Mouse (Mus musculus): ENCODE results near the gene Alox12. TPM values are rescaled to one million over a fixed set of nuclear protein-coding genes. Genes with fewer than 3 reads are reported as not detected.

Gene Alox12
- polyA plus RNA-seq, 1 experiment from 2014 or later = 0.03 TPM

DNA sequence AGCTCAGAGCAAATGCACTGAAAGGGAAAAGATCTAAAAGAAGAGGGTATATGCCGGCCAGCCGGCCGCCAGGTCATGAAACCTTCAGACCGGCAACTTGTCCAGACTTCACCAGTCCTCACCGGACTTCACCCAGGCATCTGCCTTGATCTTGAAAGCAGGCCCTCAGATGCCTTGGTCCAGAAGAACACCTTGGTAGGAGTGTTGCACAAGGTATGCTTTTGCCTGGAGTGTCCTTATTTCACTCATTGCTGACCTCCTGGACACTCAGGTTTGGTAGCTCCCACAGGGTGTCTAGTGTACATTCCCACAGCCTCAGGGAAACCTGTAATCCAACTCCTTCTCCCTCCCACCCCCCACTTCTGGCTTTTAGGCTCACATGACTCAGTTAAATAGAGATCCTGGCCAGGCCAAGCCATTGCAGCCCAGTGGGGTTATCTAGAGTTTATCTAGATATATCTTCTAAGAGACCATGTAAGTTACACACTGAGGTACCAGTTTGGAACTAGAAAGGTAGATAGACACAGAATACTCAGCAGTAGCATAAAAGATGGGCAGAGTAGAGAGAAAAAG, 55.0 kb downstream of the Alox12 start:
- ChIA-PET CTCF (interaction anchor here (1.0 to 1.6 kb wide), 4 partner anchors 10 to 129 kb away, joined by 3 to 6 read pairs (median 4); partner anchors contain the start of gene Slc16a11), POLR2A (no interaction called here)
- DNase-seq (ENCODE audit: low read depth, low spot score) (no peak), ATAC-seq (no peak)
- H3K27me3 ChIP-seq = no peaks in the 10 kb centered on the region
- in situ Hi-C loops (cut with MboI; ENCODE audit: low pct_unique_long_range_greater_than_20kb) = loop anchor here (5.0 kb wide), 1 partner anchor 143 kb away; no protein-coding TSS in a partner anchor
- no peak for TF ChIP-seq CTCF (IDR thresholded peaks at IDR 0.05)

DNA sequence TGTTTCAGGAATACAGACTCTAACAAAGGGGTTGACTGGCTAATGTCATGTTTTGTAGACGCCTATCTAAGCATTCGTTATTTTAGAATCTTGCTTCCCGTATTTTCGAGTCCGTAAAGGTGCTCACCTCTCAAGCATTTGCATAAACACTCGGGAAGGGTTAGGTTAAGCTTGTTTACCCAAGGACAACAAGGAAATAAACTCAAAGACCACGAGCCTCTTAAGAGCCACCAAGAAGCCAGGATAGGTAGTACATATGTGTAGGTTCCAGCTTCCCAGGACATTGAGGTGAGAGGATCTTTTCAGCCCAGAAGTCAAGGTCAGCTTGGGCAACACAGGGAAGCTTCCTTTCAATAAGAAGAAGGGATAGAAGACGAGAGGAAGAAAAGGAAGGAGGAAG, 56.0 kb downstream of the Alox12 start:
- POLR2A ChIA-PET = no interaction called here
- no peak for TF ChIP-seq CTCF (IDR thresholded peaks at IDR 0.05)
- DNase-seq (ENCODE audit: low read depth, low spot score) (no peak), ATAC-seq (no peak)
- no peaks in the 10 kb centered on the region for H3K27me3 ChIP-seq
- CTCF ChIA-PET = interaction anchor here (1.0 to 1.9 kb wide), 4 partner anchors 13 to 144 kb away, joined by 3 to 8 read pairs (median 6); partner anchors contain the start of gene Slc16a11
- in situ Hi-C loops (cut with MboI; ENCODE audit: low pct_unique_long_range_greater_than_20kb) = no loop called here

DNA sequence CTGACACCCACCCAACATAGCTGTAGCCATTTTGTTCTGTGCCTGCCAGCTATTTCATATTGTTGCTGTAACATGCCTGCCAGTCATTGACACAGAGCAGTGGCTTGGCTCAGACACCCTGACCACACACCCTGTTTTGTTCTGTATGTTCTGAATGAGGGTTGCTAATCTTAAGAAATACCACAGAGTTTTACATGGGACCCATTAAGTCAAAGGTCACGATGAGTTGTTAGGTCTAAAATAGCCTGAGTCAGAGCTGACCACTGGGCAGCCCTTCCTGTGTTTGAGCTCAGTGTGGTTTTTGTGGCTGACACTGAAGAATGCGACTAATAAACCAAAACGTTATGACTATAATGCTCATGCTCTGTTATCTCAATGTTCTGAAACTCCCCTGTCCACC, 56.8 kb downstream of the Alox12 start:
- no peak for TF ChIP-seq CTCF (IDR thresholded peaks at IDR 0.05)
- peak; percentile 58 for ATAC-seq
- ChIA-PET CTCF (interaction anchor here (0.7 to 2.0 kb wide), 5 partner anchors 15 to 143 kb away, joined by 3 to 8 read pairs (median 5); no protein-coding TSS in a partner anchor), POLR2A (no interaction called here)
- DNase-seq (ENCODE audit: low read depth, low spot score) = peak; percentile 75
- in situ Hi-C loops (cut with MboI; ENCODE audit: low pct_unique_long_range_greater_than_20kb) = no loop called here
- H3K27me3 ChIP-seq = no peaks in the 10 kb centered on the region

DNA sequence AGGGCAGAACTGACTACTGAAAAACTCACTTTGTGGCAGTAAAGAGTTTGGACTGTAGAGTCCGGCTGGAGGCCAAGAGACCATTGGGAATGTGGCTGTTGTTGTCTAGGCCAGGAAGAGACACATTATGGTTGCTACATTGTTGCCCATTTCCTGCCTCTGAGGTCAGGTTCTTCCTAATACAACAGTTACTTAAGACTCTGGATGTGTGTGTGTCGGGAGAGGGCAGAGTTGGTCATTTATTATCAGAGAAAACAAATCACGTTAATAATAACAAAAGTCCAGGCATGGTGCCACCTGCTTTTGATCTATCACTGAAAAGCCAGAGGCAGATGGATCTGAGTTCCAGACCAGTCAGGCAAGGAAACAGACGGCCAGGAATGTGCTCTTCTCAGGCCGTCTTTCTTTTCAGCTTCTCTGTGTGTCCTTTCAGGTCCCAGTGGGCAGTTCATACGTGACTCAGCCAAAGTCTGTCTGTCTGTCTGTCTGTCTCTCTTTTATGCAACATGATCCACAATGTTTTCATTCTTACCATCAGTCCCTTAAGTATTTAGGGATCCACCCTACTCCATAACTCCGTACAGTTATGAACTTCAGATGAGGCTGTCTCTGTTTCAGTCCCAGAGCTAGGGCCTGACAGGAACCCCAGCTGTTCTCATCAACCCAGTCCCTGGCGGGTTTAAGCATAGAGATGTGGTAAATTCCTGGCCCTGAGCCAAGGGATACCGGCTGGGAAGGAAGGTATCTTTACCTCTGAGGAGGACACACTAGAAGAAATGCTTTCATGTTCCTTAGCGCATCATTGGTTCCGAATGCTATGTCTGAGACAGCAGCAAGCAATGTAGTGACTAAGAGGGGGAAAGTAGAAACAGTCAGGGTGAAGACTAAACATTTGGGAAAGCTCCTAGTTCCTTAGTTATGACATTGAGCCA, 61.5 kb downstream of the Alox12 start:
- ChIA-PET POLR2A (no interaction called here), CTCF (interaction anchor here (1.9 kb wide), 1 partner anchor 23 kb away, joined by 7 read pairs; no protein-coding TSS in a partner anchor)
- H3K27me3 ChIP-seq = no peaks in the 10 kb centered on the region
- DNase-seq (ENCODE audit: low read depth, low spot score) (peak; percentile 82), ATAC-seq (peak; percentile 20)
- in situ Hi-C loops (cut with MboI; ENCODE audit: low pct_unique_long_range_greater_than_20kb) = no loop called here
- TF ChIP-seq CTCF (IDR thresholded peaks at IDR 0.05) = no peak

DNA sequence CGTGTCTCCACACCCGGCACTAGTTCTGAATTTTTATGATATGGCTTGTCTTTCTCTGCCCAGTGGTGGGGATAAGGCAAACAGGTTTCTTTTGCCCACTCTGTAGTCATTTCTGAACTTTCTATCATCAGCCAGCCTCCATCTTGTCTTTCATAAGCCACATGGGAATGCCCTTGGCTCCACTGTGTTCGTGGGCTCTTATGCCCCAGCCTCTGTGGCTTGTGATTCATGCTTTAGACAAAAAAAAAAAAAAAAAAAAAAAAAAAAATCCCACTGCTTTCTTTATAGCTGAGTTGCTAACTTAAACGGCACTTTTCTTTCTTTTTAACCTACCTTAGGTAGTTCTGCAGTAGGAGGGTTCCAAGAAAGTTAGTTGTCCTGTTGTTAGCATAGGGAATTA, 63.0 kb downstream of the Alox12 start:
- H3K27me3 ChIP-seq = no peaks in the 10 kb centered on the region
- ATAC-seq (no peak), DNase-seq (ENCODE audit: low read depth, low spot score) (no peak)
- in situ Hi-C loops (cut with MboI; ENCODE audit: low pct_unique_long_range_greater_than_20kb) = no loop called here
- POLR2A ChIA-PET = interaction anchor here (0.6 kb wide), 2 partner anchors 11 to 116 kb away, joined by 3 to 4 read pairs; no protein-coding TSS in a partner anchor
- no peak for TF ChIP-seq CTCF (IDR thresholded peaks at IDR 0.05)
- CTCF ChIA-PET = no interaction called here

Other genes with a start within 250 kb of the Alox12 start
- 234 TPM for gene Acadvl, start 239.9 kb downstream of the Alox12 start, polyA plus RNA-seq (2021)
- gene Dlg4, start 238.4 kb downstream of the Alox12 start, polyA plus RNA-seq (2021) = 48.1 TPM
- gene Asgr1, start 201.3 kb downstream of the Alox12 start, polyA plus RNA-seq (2021) = not detected
- not detected for gene Asgr2, start 162.7 kb downstream of the Alox12 start, polyA plus RNA-seq (2021)
- not detected for gene Mgl2, start 125.0 kb downstream of the Alox12 start, polyA plus RNA-seq (2021)
- not detected for gene Clec10a, start 99.2 kb downstream of the Alox12 start, polyA plus RNA-seq (2021)
- 1.9 TPM for gene Slc16a11, start 42.6 kb downstream of the Alox12 start, polyA plus RNA-seq (2021)
- gene Slc16a13, start 34.3 kb downstream of the Alox12 start, polyA plus RNA-seq (2021) = 12.2 TPM
- not detected for gene Bcl6b, start 25.6 kb downstream of the Alox12 start, polyA plus RNA-seq (2021)
- gene 0610010K14Rik, start 17.4 kb downstream of the Alox12 start, polyA plus RNA-seq (2021) = 50.1 TPM
- gene Gm21988, start 15.5 kb downstream of the Alox12 start, polyA plus RNA-seq (2021) = 4.3 TPM
- 145 TPM for gene Rnasek, start 15.5 kb downstream of the Alox12 start, polyA plus RNA-seq (2021)
- not detected for gene Alox12e, start 67.3 kb upstream of the Alox12 start, polyA plus RNA-seq (2021)
- gene Alox15, start 96.7 kb upstream of the Alox12 start, polyA plus RNA-seq (2021) = not detected
- 31.0 TPM for gene Pelp1, start 154.7 kb upstream of the Alox12 start, polyA plus RNA-seq (2021)
- 22.5 TPM for gene Arrb2, start 177.3 kb upstream of the Alox12 start, polyA plus RNA-seq (2021)
- 41.3 TPM for gene Med11, start 196.6 kb upstream of the Alox12 start, polyA plus RNA-seq (2021)
- gene Zmynd15, start 204.1 kb upstream of the Alox12 start, polyA plus RNA-seq (2021) = 3.5 TPM
- 32.7 TPM for gene Cxcl16, start 204.6 kb upstream of the Alox12 start, polyA plus RNA-seq (2021)
- 0.41 TPM for gene Tm4sf5, start 249.9 kb upstream of the Alox12 start, polyA plus RNA-seq (2021)

All from Patski (cell line).